Mouse (Mus musculus) adrenal gland, postnatal 4 days (tissue): ENCODE results near the gene Hipk2. TPM values are rescaled to one million over a fixed set of nuclear protein-coding genes. Genes with fewer than 3 reads are reported as not detected.

ENCODE experiments used
- DNase-seq, 2 experiments: peaks; one replicate each; pipeline ENCODE4 v3.0.0; 2021 to 2022; ENCODE audit warnings: low spot score in 2 of 2, mixed read lengths in 2 of 2
- total RNA-seq, 2 experiments: library from RNA; stranded (reverse); gene quantifications; 2 replicates each; pipeline ENCODE4 v1.2.3; 2021

Gene Hipk2
- total RNA-seq, 2 experiments from 2014 or later = 97.4 to 117 TPM

- DNase-seq = no peak
Observed at GRCm38 (mm10) chr6:38756968-38757367, 119.0 kb downstream of the Hipk2 start.

- DNase-seq = no peak
Observed at GRCm38 (mm10) chr6:38755961-38756360, 120.0 kb downstream of the Hipk2 start.

GRCm38 (mm10) chr6:38755188-38755587 is 120.8 kb downstream of the Hipk2 start:
- no peak for DNase-seq

- peak in 1 of 2 experiments; percentile 14 for DNase-seq
Observed at GRCm38 (mm10) chr6:38753729-38754128, 122.2 kb downstream of the Hipk2 start.

GRCm38 (mm10) chr6:38753025-38753424 is 122.9 kb downstream of the Hipk2 start:
- DNase-seq = no peak

- DNase-seq = no peak
Observed at GRCm38 (mm10) chr6:38752495-38752894, 123.5 kb downstream of the Hipk2 start.

- DNase-seq = no peak
Observed at GRCm38 (mm10) chr6:38748037-38748436, 127.9 kb downstream of the Hipk2 start.

- DNase-seq = no peak
Observed at GRCm38 (mm10) chr6:38743351-38743750, 132.6 kb downstream of the Hipk2 start.

- DNase-seq = no peak
Observed at GRCm38 (mm10) chr6:38742441-38742840, 133.5 kb downstream of the Hipk2 start.

- DNase-seq = no peak
Observed at GRCm38 (mm10) chr6:38741024-38741423, 134.9 kb downstream of the Hipk2 start.

- no peak for DNase-seq
Observed at GRCm38 (mm10) chr6:38739266-38739665, 136.7 kb downstream of the Hipk2 start.

GRCm38 (mm10) chr6:38737763-38738162 is 138.2 kb downstream of the Hipk2 start:
- DNase-seq = no peak

GRCm38 (mm10) chr6:38736240-38736639 is 139.7 kb downstream of the Hipk2 start:
- DNase-seq = peak; percentile 45 to 64

GRCm38 (mm10) chr6:38732681-38733080 is 143.3 kb downstream of the Hipk2 start:
- DNase-seq = no peak

GRCm38 (mm10) chr6:38730169-38731146 is 145.5 kb downstream of the Hipk2 start:
- DNase-seq = no peak

- no peak for DNase-seq
Observed at GRCm38 (mm10) chr6:38725515-38725914, 150.4 kb downstream of the Hipk2 start.

- DNase-seq = no peak
Observed at GRCm38 (mm10) chr6:38721361-38721760, 154.6 kb downstream of the Hipk2 start.

GRCm38 (mm10) chr6:38719229-38719628 is 156.7 kb downstream of the Hipk2 start:
- no peak for DNase-seq

GRCm38 (mm10) chr6:38718625-38719024 is 157.3 kb downstream of the Hipk2 start:
- no peak for DNase-seq

- no peak for DNase-seq
Observed at GRCm38 (mm10) chr6:38715881-38716280, 160.1 kb downstream of the Hipk2 start.

GRCm38 (mm10) chr6:38713957-38714898 is 161.7 kb downstream of the Hipk2 start:
- no peak for DNase-seq

- no peak for DNase-seq
Observed at GRCm38 (mm10) chr6:38710449-38710848, 165.5 kb downstream of the Hipk2 start.
